Mouse (Mus musculus) limb, embryonic 14.5 days (tissue): ENCODE measurements around the gene Camta1. TPM values are rescaled to one million over a fixed set of nuclear protein-coding genes. Genes with fewer than 3 reads are reported as not detected.

Source experiments
- ATAC-seq: fragments of 200-750 bp; cut with Nextera tagmentation; 2 replicates; pipeline ENCODE4 v1.8.0; 2017; ENCODE audit warnings: low read depth, moderate number of reproducible peaks, moderate TSS enrichment; ENCODE audit not compliant: low FRiP score
- DNase-seq: peaks from one replicate; pipeline ENCODE4 v3.0.0-alpha.2; 2015; ENCODE audit warnings: low spot score
- H3K27ac ChIP-seq: fragments of 300-500 bp; sonication (generic); replicated peaks from 2 replicates; pipeline ENCODE4 v1.5.1; 2014; ENCODE audit warnings: low read depth, mild to moderate bottlenecking, low read length, moderate library complexity, mixed read lengths
- H3K27me3 ChIP-seq: fragments of 300-500 bp; sonication (generic); 2 replicates; pipeline ENCODE4 v1.6.1; 2014; ENCODE audit warnings: low read length, mixed read lengths; ENCODE audit not compliant: control insufficient read depth, insufficient read depth
- H3K36me3 ChIP-seq: fragments of 300-500 bp; sonication (generic); 2 replicates; pipeline ENCODE4 v1.6.1; 2014; ENCODE audit warnings: mild to moderate bottlenecking, low read length, moderate library complexity, mixed read lengths; ENCODE audit not compliant: control insufficient read depth, insufficient read depth
- H3K4me1 ChIP-seq: fragments of 300-500 bp; sonication (generic); 2 replicates; pipeline ENCODE4 v1.6.1; 2014; ENCODE audit warnings: antibody characterized with exemption, low read length, mixed read lengths; ENCODE audit not compliant: control insufficient read depth, insufficient read depth
- H3K4me2 ChIP-seq: fragments of 300-500 bp; sonication (generic); replicated peaks from 2 replicates; pipeline ENCODE4 v1.6.1; 2014; ENCODE audit warnings: low read depth, mild to moderate bottlenecking, low read length, moderate library complexity; ENCODE audit not compliant: severe bottlenecking
- H3K4me3 ChIP-seq: fragments of 300-500 bp; sonication (generic); replicated peaks from 2 replicates; pipeline ENCODE4 v1.5.1; 2014; ENCODE audit warnings: low read length
- H3K9ac ChIP-seq: fragments of 300-500 bp; sonication (generic); 2 replicates; pipeline ENCODE4 v1.6.1; 2014; ENCODE audit warnings: mild to moderate bottlenecking, low read depth, low read length, moderate library complexity; ENCODE audit not compliant: severe bottlenecking
- H3K9me3 ChIP-seq: fragments of 300-500 bp; sonication (generic); 2 replicates; pipeline ENCODE4 v1.6.1; 2016; ENCODE audit warnings: low read length; ENCODE audit not compliant: control insufficient read depth
- POLR2A ChIP-seq: fragments of 200-500 bp; IDR thresholded peaks from 2 replicates; pipeline ENCODE4 v1.8.0; 2012; ENCODE audit warnings: inconsistent platforms, mild to moderate bottlenecking, moderate library complexity, borderline replicate concordance; ENCODE audit not compliant: insufficient read depth, insufficient read length; ENCODE audit errors: extremely low read depth
- WGBS: fragments of 180-500 bp; shearing (Covaris S2); extraction: QIAGEN DNeasy Blood & Tissue Kit; methylation state at CpG from one replicate; pipeline ENCODE4 v1.1.7; 2014; 5-methylcytosine and 5-hydroxymethylcytosine counted together
- polyA plus RNA-seq, 2 experiments: library from polyadenylated mRNA; depleted of rRNA in 1 of 2; stranded (reverse) in 1 of 2; unstranded in 1 of 2; fragments of >200 nt; fragmentation: Nextera tagmentation in 1 of 2; extraction: Ambion mirVana in 1 of 2; gene quantifications; 2 replicates each; pipeline versions ENCODE4 v1.2.1 to v1.2.3; 2012 to 2014

Camta1 gene
- polyA plus RNA-seq, 2 experiments, result 28.6 to 78.8 TPM

GRCm38 (mm10) chr4:151303931-151304330, 557.7 kb downstream of the Camta1 start:
- Histone ChIP-seq H3K36me3 (no peaks in the 10 kb centered on the region), H3K9me3 (no peaks in the 10 kb centered on the region), H3K27ac (no peak overlapping the region), H3K9ac (no peak overlapping the region), H3K4me2 (no peak overlapping the region), H3K4me3 (no peak overlapping the region), H3K4me1 (peaks cover 19% of the 10 kb centered on the region), H3K27me3 (no peaks in the 10 kb centered on the region; the same call in 1 of the 2 replicates)
- 83% methylated on average over 3 of the region's 3 CpGs for WGBS
- ATAC-seq (no peak), DNase-seq (no peak)
- TF ChIP-seq POLR2A, result no peak

DNA sequence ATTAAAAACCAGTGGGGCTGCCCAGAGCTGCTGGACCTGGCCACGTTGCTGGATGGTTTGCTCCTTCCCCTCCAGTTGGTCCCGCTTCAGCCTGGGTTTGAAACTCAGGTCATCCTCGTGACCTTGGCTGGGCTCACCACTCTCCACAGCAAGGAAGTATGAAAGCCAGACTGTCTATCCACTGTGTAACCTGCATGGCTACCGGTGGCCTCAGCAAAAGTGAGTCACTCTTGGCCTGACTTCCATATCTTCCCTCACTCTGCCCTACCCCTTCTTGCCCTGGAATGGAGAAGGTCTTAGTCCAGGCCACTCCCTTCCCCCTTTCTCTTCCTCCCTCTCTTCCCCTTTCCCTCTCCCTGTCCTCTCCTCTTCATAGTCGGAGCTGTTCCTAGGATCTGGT, 558.2 kb downstream of the Camta1 start:
- Histone ChIP-seq H3K36me3 (no peaks in the 10 kb centered on the region), H3K27ac (no peak overlapping the region), H3K4me3 (no peak overlapping the region), H3K4me1 (peaks cover 19% of the 10 kb centered on the region), H3K9me3 (no peaks in the 10 kb centered on the region), H3K27me3 (no peaks in the 10 kb centered on the region; the same call in 1 of the 2 replicates), H3K9ac (no peak overlapping the region), H3K4me2 (no peak overlapping the region)
- ATAC-seq (no peak), DNase-seq (no peak)
- WGBS, result 85% methylated on average over 5 of the region's 5 CpGs
- no peak for TF ChIP-seq POLR2A

DNA sequence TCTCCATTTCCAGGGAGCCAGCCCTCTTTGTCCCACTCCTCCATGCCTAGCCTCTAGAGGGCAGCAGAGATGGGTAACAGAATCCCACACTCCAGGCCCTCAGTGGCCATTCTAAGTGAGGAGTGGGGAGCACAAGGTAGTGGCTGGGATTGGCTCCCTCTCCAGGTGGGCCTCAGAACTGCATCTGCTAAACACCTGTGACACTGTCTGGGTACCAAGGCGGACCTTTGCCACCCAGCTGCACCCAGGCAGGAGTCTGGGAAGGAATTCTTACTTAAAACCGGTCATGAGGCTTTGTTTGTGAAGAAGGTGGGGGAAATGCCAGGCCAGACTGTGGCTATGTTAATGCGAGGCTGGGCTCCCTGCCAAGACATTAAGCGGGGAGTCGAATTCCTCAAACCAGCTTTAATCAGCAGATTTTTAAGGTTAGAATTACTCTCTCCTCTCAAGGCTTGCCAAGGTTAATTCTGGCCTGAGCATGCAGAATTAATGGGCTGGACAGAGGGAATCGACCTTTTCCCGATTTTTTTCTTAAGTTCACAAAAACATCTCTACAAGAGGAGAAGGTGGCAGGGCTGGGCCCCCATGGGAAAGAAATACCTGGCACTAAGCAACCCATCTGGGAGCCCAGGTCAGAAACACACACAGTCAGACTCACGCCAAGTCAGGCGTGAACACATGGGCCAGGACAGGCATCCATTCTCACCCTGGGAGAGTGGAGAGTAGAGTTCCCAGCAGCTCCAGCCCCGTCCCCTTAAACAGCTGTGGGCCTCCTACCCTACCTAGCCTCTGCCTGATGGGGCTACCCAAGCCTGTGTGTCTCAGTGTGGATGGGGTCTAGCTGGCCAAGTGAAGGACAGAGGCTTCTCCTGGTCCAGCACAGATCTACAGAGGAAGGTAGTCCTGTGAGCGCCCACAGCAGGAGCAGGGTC, 559.2 kb downstream of the Camta1 start:
- H3K27me3 ChIP-seq, result no peaks in the 10 kb centered on the region; the same call in 1 of the 2 replicates
- 28% methylated on average over 11 of the region's 11 CpGs for WGBS
- no peaks in the 10 kb centered on the region for H3K36me3 ChIP-seq
- H3K27ac ChIP-seq, result peak overlapping the region; percentile 56; the same call in 1 of the 2 replicates
- no peak overlapping the region for H3K4me3 ChIP-seq
- peak; percentile 86 for DNase-seq
- H3K4me1 ChIP-seq, result peaks cover 19% of the 10 kb centered on the region
- H3K4me2 ChIP-seq, result no peak overlapping the region; the same call in 1 of the 2 replicates
- TF ChIP-seq POLR2A, result no peak
- no peaks in the 10 kb centered on the region for H3K9me3 ChIP-seq
- peak; percentile 70 for ATAC-seq
- H3K9ac ChIP-seq, result no peak overlapping the region

GRCm38 (mm10) chr4:151301337-151301736, 560.3 kb downstream of the Camta1 start:
- Histone ChIP-seq H3K36me3 (no peaks in the 10 kb centered on the region), H3K9ac (no peak overlapping the region), H3K4me2 (no peak overlapping the region), H3K4me3 (no peak overlapping the region), H3K4me1 (peaks cover 19% of the 10 kb centered on the region), H3K27me3 (no peaks in the 10 kb centered on the region; the same call in 1 of the 2 replicates), H3K9me3 (no peaks in the 10 kb centered on the region), H3K27ac (no peak overlapping the region)
- no peak for ATAC-seq
- no peak for TF ChIP-seq POLR2A
- WGBS, result 31% methylated on average over 9 of the region's 9 CpGs
- DNase-seq, result no peak

- no peaks in the 10 kb centered on the region; the same call in 1 of the 2 replicates for H3K27me3 ChIP-seq
- 17% methylated on average over 15 of the region's 15 CpGs for WGBS
- H3K4me3 ChIP-seq, result no peak overlapping the region
- DNase-seq (no peak), ATAC-seq (no peak)
- H3K27ac ChIP-seq, result no peak overlapping the region
- peaks cover 19% of the 10 kb centered on the region for H3K4me1 ChIP-seq
- H3K9ac ChIP-seq, result no peak overlapping the region
- H3K9me3 ChIP-seq, result no peaks in the 10 kb centered on the region
- no peak overlapping the region for H3K4me2 ChIP-seq
- no peak for TF ChIP-seq POLR2A
- H3K36me3 ChIP-seq, result no peaks in the 10 kb centered on the region
These were observed 561.0 kb downstream of the Camta1 start for GRCm38 (mm10) chr4:151300706-151301105.
